Comparison of ENCODE assay signal across 10 mouse cellular contexts in genomic region chr4:55125048-55125737, GRCm38 (mm10).
DNase-seq lines count a peak whose midpoint lies in the region; ATAC-seq and TF ChIP-seq lines count a peak whose summit lies in the region.
"Had no signal": no experiment of that assay in that cellular context is flagged by ENCODE, and none has a peak within 500 bp of the region (broad histone marks: within the 10 kb centered on the region; RNA-seq: fewer than 3 reads in every experiment).

No protein-coding gene starts in this region.

- WGBS in hindbrain, postnatal 0 days: 25% methylated on average over 11 of the region's 11 CpGs
- WGBS in hindbrain, embryonic 14.5 days: 26% methylated on average over 11 of the region's 11 CpGs
- 18% methylated on average over 11 of the region's 11 CpGs for WGBS in forebrain, embryonic 16.5 days
- WGBS in intestine, embryonic 16.5 days: 48% methylated on average over 11 of the region's 11 CpGs

- H3K4me3 ChIP-seq in hindbrain, postnatal 0 days (ENCODE audit: low read length): no peak overlapping the region
- H3K4me3 ChIP-seq in hindbrain, embryonic 14.5 days (replicated peaks; ENCODE audit: low read length): no peak overlapping the region
- H3K4me3 ChIP-seq in MEL (ENCODE audit: control insufficient read depth in 1 of 2, insufficient read depth in 1 of 2, low read depth in 2 of 2, low read length in 2 of 2): no peak overlapping the region
- no peak overlapping the region for H3K4me3 ChIP-seq in forebrain, embryonic 16.5 days (replicated peaks; ENCODE audit: low read length)
- no peak overlapping the region for H3K4me3 ChIP-seq in intestine, embryonic 16.5 days (ENCODE audit: low read length)
- H3K4me3 ChIP-seq: neural tube, embryonic 12.5 days had no signal

- H3K4me2 ChIP-seq in hindbrain, postnatal 0 days (ENCODE audit: low read depth, low read length): peak overlapping the region; percentile 36
- no peak overlapping the region for H3K4me2 ChIP-seq in hindbrain, embryonic 14.5 days (replicated peaks)
- H3K4me2 ChIP-seq in forebrain, embryonic 16.5 days (ENCODE audit: low read length): no peak overlapping the region
- H3K4me2 ChIP-seq in intestine, embryonic 16.5 days (ENCODE audit: low read depth, low read length): peak overlapping the region; percentile 24; the same call in 1 of the 2 replicates
- H3K4me2 ChIP-seq: neural tube, embryonic 12.5 days had no signal

- no peaks in the 10 kb centered on the region for H3K36me3 ChIP-seq in hindbrain, postnatal 0 days (ENCODE audit: insufficient read depth, low read length)
- H3K36me3 ChIP-seq in hindbrain, embryonic 14.5 days (replicated peaks; ENCODE audit: control insufficient read depth, insufficient read depth): no peaks in the 10 kb centered on the region
- no peaks in the 10 kb centered on the region for H3K36me3 ChIP-seq in MEL (ENCODE audit: control insufficient read depth in 1 of 2, insufficient read depth in 2 of 2, low read length in 2 of 2)
- H3K36me3 ChIP-seq in forebrain, embryonic 16.5 days (ENCODE audit: control insufficient read depth, insufficient read depth): no peaks in the 10 kb centered on the region
- no peaks in the 10 kb centered on the region for H3K36me3 ChIP-seq in intestine, embryonic 16.5 days (ENCODE audit: control insufficient read depth, insufficient read depth, low read length)
- H3K36me3 ChIP-seq: neural tube, embryonic 12.5 days had no signal

- H3K27me3 ChIP-seq in hindbrain, postnatal 0 days (ENCODE audit: insufficient read depth, low read length): no peaks in the 10 kb centered on the region
- H3K27me3 ChIP-seq in hindbrain, embryonic 14.5 days (ENCODE audit: control insufficient read depth, insufficient read depth, low read length): no peaks in the 10 kb centered on the region
- H3K27me3 ChIP-seq in MEL (ENCODE audit: control insufficient read depth in 1 of 2, insufficient read depth in 2 of 2, low read length in 2 of 2): no peaks in the 10 kb centered on the region
- H3K27me3 ChIP-seq in forebrain, embryonic 16.5 days (replicated peaks; ENCODE audit: control insufficient read depth, insufficient read depth, low read length): no peaks in the 10 kb centered on the region
- H3K27me3 ChIP-seq in intestine, embryonic 16.5 days (replicated peaks; ENCODE audit: control insufficient read depth, insufficient read depth, low read length): no peaks in the 10 kb centered on the region
- H3K27me3 ChIP-seq: neural tube, embryonic 12.5 days had no signal

- no peak for TF ChIP-seq EP300 in MEL (IDR thresholded peaks at IDR 0.05; ENCODE audit: low read depth in 1 of 2, low read length in 2 of 2)

- peak; percentile 56 for DNase-seq in hindbrain, postnatal 0 days (ENCODE audit: low spot score)
- no peak for DNase-seq in hindbrain, embryonic 14.5 days (ENCODE audit: low spot score)
- peak; percentile 28 for DNase-seq in MEL (ENCODE audit: low read depth, low spot score)
- DNase-seq in layer of hippocampus, postnatal 36 days: no peak
- DNase-seq in T-cell, adult 2 months (ENCODE audit: low spot score): no peak
- DNase-seq: thymus, postnatal 4 days had no signal

- no peaks in the 10 kb centered on the region for H3K9me3 ChIP-seq in hindbrain, postnatal 0 days (ENCODE audit: low read length)
- no peaks in the 10 kb centered on the region for H3K9me3 ChIP-seq in hindbrain, embryonic 14.5 days (ENCODE audit: control insufficient read depth, low read length)
- no peaks in the 10 kb centered on the region for H3K9me3 ChIP-seq in MEL (replicated peaks; ENCODE audit: insufficient read depth, low read length)
- H3K9me3 ChIP-seq in forebrain, embryonic 16.5 days (ENCODE audit: control insufficient read depth, low read length): no peaks in the 10 kb centered on the region
- no peaks in the 10 kb centered on the region for H3K9me3 ChIP-seq in intestine, embryonic 16.5 days (ENCODE audit: control insufficient read depth, low read length)
- H3K9me3 ChIP-seq: neural tube, embryonic 12.5 days had no signal

- TF ChIP-seq POLR2A in MEL (IDR thresholded peaks at IDR 0.05; ENCODE audit: control insufficient read depth in 1 of 2, insufficient read depth in 1 of 2, low read depth in 1 of 2, low read length in 2 of 2, poor library complexity in 1 of 2): no peak

- TF ChIP-seq RAD21 in MEL (IDR thresholded peaks at IDR 0.05; ENCODE audit: low read depth, low read length): no peak

- no peak overlapping the region for H3K9ac ChIP-seq in hindbrain, postnatal 0 days (replicated peaks; ENCODE audit: low read length)
- no peak overlapping the region for H3K9ac ChIP-seq in hindbrain, embryonic 14.5 days
- H3K9ac ChIP-seq in MEL (ENCODE audit: control insufficient read depth, low read depth, low read length, poor library complexity, severe bottlenecking): no peak overlapping the region
- H3K9ac ChIP-seq in forebrain, embryonic 16.5 days (replicated peaks; ENCODE audit: low read depth, low read length): no peak overlapping the region
- no peak overlapping the region for H3K9ac ChIP-seq in intestine, embryonic 16.5 days (ENCODE audit: low read depth, low read length)
- H3K9ac ChIP-seq: neural tube, embryonic 12.5 days had no signal

- no peaks in the 10 kb centered on the region; the same call in 1 of the 2 replicates for H3K4me1 ChIP-seq in hindbrain, postnatal 0 days (ENCODE audit: insufficient read depth, low read length)
- 0 out of 2 replicates have a peak, but pooled peaks cover 5% of the 10 kb centered on the region for H3K4me1 ChIP-seq in hindbrain, embryonic 14.5 days (replicated peaks; ENCODE audit: control insufficient read depth, insufficient read depth, low read length)
- H3K4me1 ChIP-seq in MEL (ENCODE audit: control insufficient read depth in 1 of 2, insufficient read depth in 2 of 2, low read length in 2 of 2): no peaks in the 10 kb centered on the region
- H3K4me1 ChIP-seq in forebrain, embryonic 16.5 days (replicated peaks; ENCODE audit: control insufficient read depth, insufficient read depth, low read length): peaks cover 5% of the 10 kb centered on the region
- peaks cover 8% of the 10 kb centered on the region; the same call in 1 of the 2 replicates for H3K4me1 ChIP-seq in intestine, embryonic 16.5 days (ENCODE audit: control insufficient read depth, insufficient read depth, low read length)

- no peak overlapping the region for H3K27ac ChIP-seq in hindbrain, postnatal 0 days
- no peak overlapping the region for H3K27ac ChIP-seq in hindbrain, embryonic 14.5 days
- no peak overlapping the region for H3K27ac ChIP-seq in MEL (ENCODE audit: control insufficient read depth, low read depth, low read length)
- no peak overlapping the region for H3K27ac ChIP-seq in forebrain, embryonic 16.5 days (ENCODE audit: low read length)
- no peak overlapping the region for H3K27ac ChIP-seq in intestine, embryonic 16.5 days (ENCODE audit: low read length)
- H3K27ac ChIP-seq: neural tube, embryonic 12.5 days had no signal

- ATAC-seq in hindbrain, postnatal 0 days: peak; percentile 47; the same call in 1 of the 2 replicates
- ATAC-seq in hindbrain, embryonic 14.5 days (ENCODE audit: low FRiP score): no peak
- peak; percentile 85 for ATAC-seq in forebrain, embryonic 16.5 days
- no peak for ATAC-seq in intestine, embryonic 16.5 days
- no peak for ATAC-seq in inflammation-experienced regulatory T-cells, adult 6 months

- no peak for TF ChIP-seq CTCF in hindbrain, postnatal 0 days (IDR thresholded peaks at IDR 0.05; ENCODE audit: low read depth)
- TF ChIP-seq CTCF in MEL (IDR thresholded peaks at IDR 0.05 in 2 of 3, conservative IDR thresholded peaks at IDR 0.05 in 1 of 3; ENCODE audit: control insufficient read depth in 1 of 3, insufficient read depth in 1 of 3, low read depth in 2 of 3, low read length in 3 of 3, poor library complexity in 1 of 3, severe bottlenecking in 1 of 3): no peak

- no peaks in the 10 kb centered on the region for H3K79me2 ChIP-seq in MEL (ENCODE audit: control insufficient read depth, insufficient read depth, low read length, poor library complexity)

TF ChIP-seq in MEL, 35 proteins besides CTCF, POLR2A, EP300 and RAD21:
- no peak for TF ChIP-seq CHD2 (IDR thresholded peaks at IDR 0.05; ENCODE audit: low read length)
- no peak for TF ChIP-seq MYB (IDR thresholded peaks at IDR 0.05; ENCODE audit: low read depth, low read length)
- TF ChIP-seq ZNF384 (IDR thresholded peaks at IDR 0.05; ENCODE audit: low read depth, low read length): no peak
- TF ChIP-seq JUND (IDR thresholded peaks at IDR 0.05; ENCODE audit: low read depth, low read length): no peak
- TF ChIP-seq SIN3A (IDR thresholded peaks at IDR 0.05; ENCODE audit: low read length): no peak
- TF ChIP-seq POLR2AphosphoS2 (IDR thresholded peaks at IDR 0.05; ENCODE audit: low read length): no peak
- TF ChIP-seq MAFK (IDR thresholded peaks at IDR 0.05; ENCODE audit: borderline replicate concordance, low read depth, low read length): no peak
- TF ChIP-seq TBP (IDR thresholded peaks at IDR 0.05; ENCODE audit: low read depth, low read length): no peak
- no peak for TF ChIP-seq SMC3 (IDR thresholded peaks at IDR 0.05; ENCODE audit: low read depth, low read length)
- TF ChIP-seq ZC3H11A (IDR thresholded peaks at IDR 0.05; ENCODE audit: low read depth, low read length): no peak
- TF ChIP-seq ZKSCAN1 (IDR thresholded peaks at IDR 0.05; ENCODE audit: low read depth, low read length): no peak
- TF ChIP-seq ETS1 (IDR thresholded peaks at IDR 0.05; ENCODE audit: low read depth, low read length): no peak
- TF ChIP-seq E2F4 (IDR thresholded peaks at IDR 0.05; ENCODE audit: borderline replicate concordance, low read depth, low read length): no peak
- TF ChIP-seq NRF1 (IDR thresholded peaks at IDR 0.05; ENCODE audit: insufficient read depth, low read depth, low read length, poor library complexity, severe bottlenecking): no peak
- no peak for TF ChIP-seq BHLHE40 (IDR thresholded peaks at IDR 0.05; ENCODE audit: borderline replicate concordance, low read depth, low read length)

Comparison
In these comparisons a context has a peak if more than half of its experiments do, and no peak if none do; other contexts are left out.
1. ATAC-seq: peak in hindbrain, postnatal 0 days (single experiment) and forebrain, embryonic 16.5 days (single experiment); none in hindbrain, embryonic 14.5 days (single experiment), intestine, embryonic 16.5 days (single experiment) and inflammation-experienced regulatory T-cells, adult 6 months (single experiment).
2. DNase-seq: peak in hindbrain, postnatal 0 days (single experiment) and MEL (single experiment); none in hindbrain, embryonic 14.5 days (single experiment), layer of hippocampus, postnatal 36 days (0 of 2) and T-cell, adult 2 months (single experiment).
3. H3K4me2 ChIP-seq: peak in hindbrain, postnatal 0 days (single experiment) and intestine, embryonic 16.5 days (single experiment); none in hindbrain, embryonic 14.5 days (single experiment) and forebrain, embryonic 16.5 days (single experiment).